Mouse (Mus musculus) liver, adult 2 months (tissue): ENCODE data around the gene Agap1. TPM values are rescaled to one million over a fixed set of nuclear protein-coding genes. Genes with fewer than 3 reads are reported as not detected.

Source experiments
- DNase-seq: peaks from one replicate; pipeline ENCODE4 v3.0.0-alpha.2; 2011; ENCODE audit warnings: low read depth, low spot score; ENCODE audit errors: extremely low read depth
- H3K27ac ChIP-seq: fragments of 200-500 bp; replicated peaks from 2 replicates; pipeline ENCODE4 v1.5.1; 2012; ENCODE audit warnings: low read depth, mild to moderate bottlenecking, control low read depth, inconsistent platforms, low read length; ENCODE audit not compliant: insufficient read depth
- H3K27me3 ChIP-seq: fragments of 200-500 bp; 2 replicates; pipeline ENCODE4 v1.6.1; 2012; ENCODE audit warnings: mild to moderate bottlenecking, moderate library complexity, low read length, inconsistent platforms; ENCODE audit not compliant: control insufficient read depth, insufficient read depth
- H3K36me3 ChIP-seq: fragments of 200-500 bp; 2 replicates; pipeline ENCODE4 v1.6.1; 2012; ENCODE audit warnings: low read length, inconsistent platforms; ENCODE audit not compliant: control insufficient read depth, insufficient read depth
- H3K4me1 ChIP-seq: fragments of 200-500 bp; 2 replicates; pipeline ENCODE4 v1.6.1; 2011; ENCODE audit warnings: low read length; ENCODE audit not compliant: control insufficient read depth, insufficient read depth
- H3K4me3 ChIP-seq: fragments of 200-500 bp; 2 replicates; pipeline ENCODE4 v1.5.1; 2011; ENCODE audit warnings: low read depth, mild to moderate bottlenecking, control low read depth, low read length, moderate library complexity; ENCODE audit not compliant: insufficient read depth
- H3K79me2 ChIP-seq: fragments of 200-500 bp; 2 replicates; pipeline ENCODE4 v1.6.1; 2012; ENCODE audit warnings: inconsistent platforms, mild to moderate bottlenecking, low read length, moderate library complexity; ENCODE audit not compliant: control insufficient read depth, insufficient read depth
- H3K9ac ChIP-seq: fragments of 200-500 bp; 2 replicates; pipeline ENCODE4 v1.6.1; 2012; ENCODE audit warnings: low read depth, mild to moderate bottlenecking, control low read depth, inconsistent platforms, low read length
- CTCF ChIP-seq: fragments of 200-500 bp; IDR thresholded peaks from 2 replicates; pipeline ENCODE4 v1.5.1; 2011; ENCODE audit warnings: low read depth, low read length, control low read depth
- POLR2A ChIP-seq: fragments of 200-500 bp; IDR thresholded peaks from 2 replicates; pipeline ENCODE4 v1.6.1; 2011; ENCODE audit warnings: low read length, control low read depth; ENCODE audit not compliant: insufficient read depth; ENCODE audit errors: extremely low read depth
- WGBS: fragments of 180-500 bp; shearing (Covaris S2); methylation state at CpG from one replicate; pipeline ENCODE4 v1.1.7; 2018; 5-methylcytosine and 5-hydroxymethylcytosine counted together
- polyA plus RNA-seq: library from polyadenylated mRNA; depleted of rRNA; stranded (reverse); fragments of >200 nt; gene quantifications from 2 replicates; pipeline ENCODE4 v1.2.3, GENCODE M21; 2012
- total RNA-seq: library from RNA; depleted of rRNA; stranded (reverse); fragments of >200 nt; gene quantifications from 2 replicates; pipeline ENCODE4 v1.2.3, GENCODE M21; 2014

Agap1 gene
- total and polyA plus RNA-seq, 2 experiments, result 3.4 to 3.5 TPM

GRCm38 (mm10) chr1:89671110-89671787 lies 216.6 kb downstream of the Agap1 start:
- 97% methylated on average over 26 of the region's 26 CpGs for WGBS
- Histone ChIP-seq H3K9ac (no peak overlapping the region), H3K4me3 (no peak overlapping the region), H3K4me1 (no peaks in the 10 kb centered on the region; the same call in 1 of the 2 replicates), H3K36me3 (no peaks in the 10 kb centered on the region; the same call in 1 of the 2 replicates), H3K27ac (no peak overlapping the region), H3K79me2 (no peaks in the 10 kb centered on the region), H3K27me3 (no peaks in the 10 kb centered on the region)
- no peak for TF ChIP-seq POLR2A
- no peak for TF ChIP-seq CTCF
- no peak for DNase-seq

GRCm38 (mm10) chr1:89673071-89673470 lies 218.5 kb downstream of the Agap1 start:
- no peak for DNase-seq
- H3K9ac ChIP-seq, result no peak overlapping the region
- 98% methylated on average over 6 of the region's 6 CpGs for WGBS
- H3K36me3 ChIP-seq, result no peaks in the 10 kb centered on the region; the same call in 1 of the 2 replicates
- H3K4me1 ChIP-seq, result no peaks in the 10 kb centered on the region; the same call in 1 of the 2 replicates
- no peak for TF ChIP-seq POLR2A
- no peak for TF ChIP-seq CTCF
- no peaks in the 10 kb centered on the region for H3K79me2 ChIP-seq
- H3K27ac ChIP-seq, result no peak overlapping the region
- H3K4me3 ChIP-seq, result no peak overlapping the region
- no peaks in the 10 kb centered on the region for H3K27me3 ChIP-seq

- 0 out of 2 replicates have a peak, but pooled peaks cover 2% of the 10 kb centered on the region for H3K79me2 ChIP-seq
Observed at GRCm38 (mm10) chr1:89673686-89674085, 219.1 kb downstream of the Agap1 start.

GRCm38 (mm10) chr1:89674681-89675080 lies 220.1 kb downstream of the Agap1 start:
- WGBS, result 94% methylated on average over 9 of the region's 9 CpGs
- Histone ChIP-seq H3K27ac (no peak overlapping the region), H3K9ac (no peak overlapping the region), H3K4me1 (no peaks in the 10 kb centered on the region; the same call in 1 of the 2 replicates), H3K36me3 (no peaks in the 10 kb centered on the region; the same call in 1 of the 2 replicates), H3K27me3 (no peaks in the 10 kb centered on the region), H3K4me3 (no peak overlapping the region), H3K79me2 (0 out of 2 replicates have a peak, but pooled peaks cover 2% of the 10 kb centered on the region)
- no peak for TF ChIP-seq POLR2A
- TF ChIP-seq CTCF, result no peak
- no peak for DNase-seq

More at GRCm38 (mm10) chr1:89673686-89674085, 219.1 kb downstream of the Agap1 start:
- no peak overlapping the region for H3K27ac ChIP-seq
- no peak for TF ChIP-seq POLR2A
- TF ChIP-seq CTCF, result peak; percentile 28; the same call in 1 of the 2 replicates
- DNase-seq, result no peak
- no peaks in the 10 kb centered on the region; the same call in 1 of the 2 replicates for H3K36me3 ChIP-seq
- H3K9ac ChIP-seq, result no peak overlapping the region
- H3K4me3 ChIP-seq, result no peak overlapping the region
- 98% methylated on average over 3 of the region's 3 CpGs for WGBS
- H3K4me1 ChIP-seq, result no peaks in the 10 kb centered on the region; the same call in 1 of the 2 replicates
- no peaks in the 10 kb centered on the region for H3K27me3 ChIP-seq

GRCm38 (mm10) chr1:89676411-89676810 lies 221.8 kb downstream of the Agap1 start:
- Histone ChIP-seq H3K27me3 (no peaks in the 10 kb centered on the region), H3K4me1 (no peaks in the 10 kb centered on the region), H3K9ac (no peak overlapping the region), H3K79me2 (0 out of 2 replicates have a peak, but pooled peaks cover 2% of the 10 kb centered on the region), H3K27ac (no peak overlapping the region), H3K4me3 (no peak overlapping the region), H3K36me3 (no peaks in the 10 kb centered on the region; the same call in 1 of the 2 replicates)
- TF ChIP-seq CTCF, result peak; percentile 57
- no peak for TF ChIP-seq POLR2A
- 86% methylated on average over 4 of the region's 4 CpGs for WGBS
- DNase-seq, result no peak

GRCm38 (mm10) chr1:89680673-89681072 lies 226.1 kb downstream of the Agap1 start:
- 0 out of 2 replicates have a peak, but pooled peaks cover 1% of the 10 kb centered on the region for H3K36me3 ChIP-seq
- H3K4me3 ChIP-seq, result no peak overlapping the region
- no peak overlapping the region for H3K27ac ChIP-seq
- H3K4me1 ChIP-seq, result no peaks in the 10 kb centered on the region; the same call in 1 of the 2 replicates
- no peak overlapping the region for H3K9ac ChIP-seq
- 96% methylated on average over 7 of the region's 7 CpGs for WGBS
- TF ChIP-seq CTCF (no peak), POLR2A (no peak)
- no peak for DNase-seq
- H3K79me2 ChIP-seq, result 0 out of 2 replicates have a peak, but pooled peaks cover 2% of the 10 kb centered on the region
- no peaks in the 10 kb centered on the region for H3K27me3 ChIP-seq
